Mouse (Mus musculus): ENCODE results near the gene Inka2. TPM values are rescaled to one million over a fixed set of nuclear protein-coding genes. Genes with fewer than 3 reads are reported as not detected.

The Inka2 gene
- polyA plus RNA-seq (2014; fragmentation: Nextera tagmentation; extraction: Ambion mirVana), result 4.6 and 5.5 TPM in 2 replicates

- ATAC-seq (ENCODE audit: low FRiP score), result peak; percentile 96
- peak within 1 kb of the TSS; percentile 60; the same call in 1 of the 2 replicates for H3K27ac ChIP-seq
Measured at GRCm38 (mm10) chr3:105704031-105705008, at the start of gene Inka2. Inka2 (plus strand) TSS chr3:105704599.

GRCm38 (mm10) chr3:105655031-105655585 is 49.3 kb upstream of the Inka2 start:
- no peak overlapping the region for H3K4me2 ChIP-seq (replicated peaks)
- 94% methylated on average over 11 of the region's 11 CpGs for WGBS
- DNase-seq (ENCODE audit: low spot score) (no peak), ATAC-seq (ENCODE audit: low FRiP score) (no peak)
- H3K36me3 ChIP-seq (replicated peaks; ENCODE audit: control insufficient read depth, insufficient read depth), result no peaks in the 10 kb centered on the region
- H3K4me1 ChIP-seq (replicated peaks; ENCODE audit: control insufficient read depth, insufficient read depth, low read length), result no peaks in the 10 kb centered on the region
- H3K27me3 ChIP-seq (ENCODE audit: control insufficient read depth, insufficient read depth, low read length), result no peaks in the 10 kb centered on the region
- H3K9me3 ChIP-seq (ENCODE audit: control insufficient read depth, low read length), result no peaks in the 10 kb centered on the region
- H3K9ac ChIP-seq, result no peak overlapping the region
- no peak overlapping the region for H3K4me3 ChIP-seq (replicated peaks; ENCODE audit: low read length)
- no peak overlapping the region for H3K27ac ChIP-seq

More at GRCm38 (mm10) chr3:105704031-105705008, at the start of gene Inka2:
- H3K4me3 ChIP-seq (replicated peaks; ENCODE audit: low read length), result peak within 1 kb of the TSS; percentile 47
- H3K4me2 ChIP-seq (replicated peaks), result peak within 1 kb of the TSS; percentile 98
- WGBS, result 2% methylated on average over 40 of the region's 43 CpGs
- H3K4me1 ChIP-seq (replicated peaks; ENCODE audit: control insufficient read depth, insufficient read depth, low read length), result 0 out of 2 replicates have a peak, but pooled peaks cover 10% of the 10 kb centered on the region
- no peaks in the 10 kb centered on the region for H3K36me3 ChIP-seq (replicated peaks; ENCODE audit: control insufficient read depth, insufficient read depth)
- H3K27me3 ChIP-seq (ENCODE audit: control insufficient read depth, insufficient read depth, low read length), result peaks cover 11% of the 10 kb centered on the region
- no peaks in the 10 kb centered on the region for H3K9me3 ChIP-seq (ENCODE audit: control insufficient read depth, low read length)
- DNase-seq (ENCODE audit: low spot score), result peak; percentile 84
- H3K9ac ChIP-seq, result peak within 1 kb of the TSS; percentile 60

- H3K4me1 ChIP-seq (replicated peaks; ENCODE audit: control insufficient read depth, insufficient read depth, low read length), result no peaks in the 10 kb centered on the region
- H3K36me3 ChIP-seq (replicated peaks; ENCODE audit: control insufficient read depth, insufficient read depth), result no peaks in the 10 kb centered on the region
- no peak overlapping the region for H3K4me2 ChIP-seq (replicated peaks)
- H3K9ac ChIP-seq, result no peak overlapping the region
- no peaks in the 10 kb centered on the region for H3K27me3 ChIP-seq (ENCODE audit: control insufficient read depth, insufficient read depth, low read length)
- no peak overlapping the region for H3K27ac ChIP-seq
- DNase-seq (ENCODE audit: low spot score), result no peak
- no peak overlapping the region for H3K4me3 ChIP-seq (replicated peaks; ENCODE audit: low read length)
- ATAC-seq (ENCODE audit: low FRiP score), result no peak
- H3K9me3 ChIP-seq (ENCODE audit: control insufficient read depth, low read length), result no peaks in the 10 kb centered on the region
- WGBS, result 79% methylated on average over 2 of the region's 2 CpGs
Measured at GRCm38 (mm10) chr3:105660530-105660929, 43.9 kb upstream of the Inka2 start.

GRCm38 (mm10) chr3:105663043-105663442 is 41.4 kb upstream of the Inka2 start:
- ATAC-seq (ENCODE audit: low FRiP score) (no peak), DNase-seq (ENCODE audit: low spot score) (no peak)
- H3K4me3 ChIP-seq (replicated peaks; ENCODE audit: low read length), result no peak overlapping the region
- H3K27ac ChIP-seq, result no peak overlapping the region
- no peaks in the 10 kb centered on the region for H3K27me3 ChIP-seq (ENCODE audit: control insufficient read depth, insufficient read depth, low read length)
- no peak overlapping the region for H3K9ac ChIP-seq
- no peaks in the 10 kb centered on the region for H3K4me1 ChIP-seq (replicated peaks; ENCODE audit: control insufficient read depth, insufficient read depth, low read length)
- H3K36me3 ChIP-seq (replicated peaks; ENCODE audit: control insufficient read depth, insufficient read depth), result no peaks in the 10 kb centered on the region
- no peaks in the 10 kb centered on the region for H3K9me3 ChIP-seq (ENCODE audit: control insufficient read depth, low read length)
- WGBS, result 80% methylated on average over 8 of the region's 8 CpGs
- no peak overlapping the region for H3K4me2 ChIP-seq (replicated peaks)

- Histone ChIP-seq H3K4me1 (replicated peaks; ENCODE audit: control insufficient read depth, insufficient read depth, low read length) (no peaks in the 10 kb centered on the region), H3K4me2 (replicated peaks) (no peak overlapping the region), H3K9me3 (ENCODE audit: control insufficient read depth, low read length) (no peaks in the 10 kb centered on the region), H3K4me3 (replicated peaks; ENCODE audit: low read length) (no peak overlapping the region), H3K36me3 (replicated peaks; ENCODE audit: control insufficient read depth, insufficient read depth) (peaks cover 2% of the 10 kb centered on the region; the same call in 1 of the 2 replicates), H3K27me3 (ENCODE audit: control insufficient read depth, insufficient read depth, low read length) (no peaks in the 10 kb centered on the region), H3K9ac (no peak overlapping the region), H3K27ac (no peak overlapping the region)
- DNase-seq (ENCODE audit: low spot score) (no peak), ATAC-seq (ENCODE audit: low FRiP score) (no peak)
- 88% methylated on average over 9 of the region's 9 CpGs for WGBS
Measured at GRCm38 (mm10) chr3:105665105-105665765, 39.2 kb upstream of the Inka2 start.

- no peak for DNase-seq (ENCODE audit: low spot score)
- no peaks in the 10 kb centered on the region for H3K4me1 ChIP-seq (replicated peaks; ENCODE audit: control insufficient read depth, insufficient read depth, low read length)
- no peak for ATAC-seq (ENCODE audit: low FRiP score)
- H3K9me3 ChIP-seq (ENCODE audit: control insufficient read depth, low read length), result no peaks in the 10 kb centered on the region
- H3K27ac ChIP-seq, result no peak overlapping the region
- no peak overlapping the region for H3K9ac ChIP-seq
- peaks cover 7% of the 10 kb centered on the region; the same call in 1 of the 2 replicates for H3K36me3 ChIP-seq (replicated peaks; ENCODE audit: control insufficient read depth, insufficient read depth)
- no peaks in the 10 kb centered on the region for H3K27me3 ChIP-seq (ENCODE audit: control insufficient read depth, insufficient read depth, low read length)
- no peak overlapping the region for H3K4me3 ChIP-seq (replicated peaks; ENCODE audit: low read length)
- H3K4me2 ChIP-seq (replicated peaks), result no peak overlapping the region
- WGBS, result 71% methylated on average over 4 of the region's 4 CpGs
Measured at GRCm38 (mm10) chr3:105666996-105667523, 37.3 kb upstream of the Inka2 start.

- Histone ChIP-seq H3K9me3 (ENCODE audit: control insufficient read depth, low read length) (no peaks in the 10 kb centered on the region), H3K9ac (no peak overlapping the region), H3K4me3 (replicated peaks; ENCODE audit: low read length) (no peak overlapping the region), H3K4me1 (replicated peaks; ENCODE audit: control insufficient read depth, insufficient read depth, low read length) (no peaks in the 10 kb centered on the region), H3K4me2 (replicated peaks) (no peak overlapping the region), H3K27ac (no peak overlapping the region), H3K36me3 (replicated peaks; ENCODE audit: control insufficient read depth, insufficient read depth) (peaks cover 7% of the 10 kb centered on the region; the same call in 1 of the 2 replicates), H3K27me3 (ENCODE audit: control insufficient read depth, insufficient read depth, low read length) (no peaks in the 10 kb centered on the region)
- DNase-seq (ENCODE audit: low spot score) (no peak), ATAC-seq (ENCODE audit: low FRiP score) (no peak)
- 46% methylated on average over 9 of the region's 9 CpGs for WGBS
Measured at GRCm38 (mm10) chr3:105668161-105668560, 36.2 kb upstream of the Inka2 start.

- H3K9me3 ChIP-seq (ENCODE audit: control insufficient read depth, low read length), result no peaks in the 10 kb centered on the region
- WGBS, result 89% methylated on average over 3 of the region's 3 CpGs
- ATAC-seq (ENCODE audit: low FRiP score) (no peak), DNase-seq (ENCODE audit: low spot score) (no peak)
- no peak overlapping the region for H3K4me3 ChIP-seq (replicated peaks; ENCODE audit: low read length)
- no peak overlapping the region for H3K9ac ChIP-seq
- no peak overlapping the region for H3K4me2 ChIP-seq (replicated peaks)
- H3K4me1 ChIP-seq (replicated peaks; ENCODE audit: control insufficient read depth, insufficient read depth, low read length), result no peaks in the 10 kb centered on the region
- H3K27me3 ChIP-seq (ENCODE audit: control insufficient read depth, insufficient read depth, low read length), result no peaks in the 10 kb centered on the region
- peaks cover 7% of the 10 kb centered on the region; the same call in 1 of the 2 replicates for H3K36me3 ChIP-seq (replicated peaks; ENCODE audit: control insufficient read depth, insufficient read depth)
- no peak overlapping the region for H3K27ac ChIP-seq
Measured at GRCm38 (mm10) chr3:105669776-105670175, 34.6 kb upstream of the Inka2 start.

- Histone ChIP-seq H3K36me3 (replicated peaks; ENCODE audit: control insufficient read depth, insufficient read depth) (peaks cover 7% of the 10 kb centered on the region; the same call in 1 of the 2 replicates), H3K9me3 (ENCODE audit: control insufficient read depth, low read length) (no peaks in the 10 kb centered on the region), H3K9ac (no peak overlapping the region)
Measured at GRCm38 (mm10) chr3:105670801-105671200, 33.6 kb upstream of the Inka2 start.

More at GRCm38 (mm10) chr3:105670801-105671200, 33.6 kb upstream of the Inka2 start:
- no peak overlapping the region for H3K4me3 ChIP-seq (replicated peaks; ENCODE audit: low read length)
- H3K4me1 ChIP-seq (replicated peaks; ENCODE audit: control insufficient read depth, insufficient read depth, low read length), result no peaks in the 10 kb centered on the region
- ATAC-seq (ENCODE audit: low FRiP score) (no peak), DNase-seq (ENCODE audit: low spot score) (no peak)
- no peaks in the 10 kb centered on the region for H3K27me3 ChIP-seq (ENCODE audit: control insufficient read depth, insufficient read depth, low read length)
- H3K4me2 ChIP-seq (replicated peaks), result no peak overlapping the region
- WGBS, result 76% methylated on average over 1 of the region's 1 CpGs
- no peak overlapping the region for H3K27ac ChIP-seq

Data from hindbrain, embryonic 14.5 days (tissue).